Mouse (Mus musculus): ENCODE data around the gene Cyp2c38. TPM values are rescaled to one million over a fixed set of nuclear protein-coding genes. Genes with fewer than 3 reads are reported as not detected.

Gene Cyp2c38
- total RNA-seq (2023), result not detected

GRCm38 (mm10) chr19:39462941-39463340 lies at the start of gene Cyp2c38:
TSS of gene Cyp2c38 (minus strand) at chr19:39463075.

DNA sequence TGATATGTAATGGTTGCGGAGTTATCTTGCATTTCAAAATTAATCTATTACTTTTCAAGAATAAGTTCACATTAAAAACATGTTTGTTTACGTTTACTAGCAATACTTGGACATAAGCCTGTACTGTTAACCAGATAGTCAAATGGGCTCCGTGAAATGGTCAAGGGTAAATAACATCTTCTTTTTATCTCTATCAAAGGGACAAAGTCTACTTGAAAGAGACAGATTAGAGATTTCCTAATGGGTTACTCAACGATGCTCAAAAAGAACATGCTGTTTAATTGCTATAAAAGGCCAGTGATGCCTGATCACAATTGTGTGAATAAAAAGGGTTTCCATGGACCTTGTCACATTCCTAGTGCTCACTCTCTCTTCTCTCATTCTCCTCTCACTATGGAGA lies 47.7 kb upstream of the Cyp2c38 start, which contains the start of gene Cyp2c39:
Gene Cyp2c39, plus strand, starts transcription at position 329 of the 400 bp plus-strand sequence.

Other genes starting within 250 kb of the Cyp2c38 start
- gene Cyp2c29, start 193.7 kb downstream of the Cyp2c38 start, total RNA-seq (2023), result not detected
- gene Cyp2c39, start 47.8 kb upstream of the Cyp2c38 start, total RNA-seq (2023), result not detected
- not detected for gene Cyp2c67, start 186.0 kb upstream of the Cyp2c38 start, total RNA-seq (2023)